Mouse (Mus musculus) heart, postnatal 4 days (tissue): ENCODE results near the gene Arid1b. TPM values are rescaled to one million over a fixed set of nuclear protein-coding genes. Genes with fewer than 3 reads are reported as not detected.
A peak's percentile ranks its signal among the peaks of the same experiment; 100 is the strongest.
"Not testable (repeated sequence)": the region's sequence is repeated elsewhere in the genome, so short reads cannot be mapped to it uniquely, and the experiment has no call there.

Experiments used
- DNase-seq: peaks from one replicate; pipeline ENCODE4 v3.0.0; 2021
- total RNA-seq, 2 experiments: library from RNA; stranded (reverse); gene quantifications; 2 replicates each; pipeline ENCODE4 v1.2.3; 2021

Arid1b gene
- total RNA-seq, 2 experiments from 2014 or later, result 40.5 to 41.6 TPM

- no peak for DNase-seq
These were observed 97.8 kb downstream of the Arid1b start for GRCm38 (mm10) chr17:5091934-5092333.

GRCm38 (mm10) chr17:5093343-5093742, 99.2 kb downstream of the Arid1b start:
- not testable (repeated sequence) for DNase-seq

GRCm38 (mm10) chr17:5094636-5095035, 100.5 kb downstream of the Arid1b start:
- no peak for DNase-seq

GRCm38 (mm10) chr17:5095741-5096140, 101.6 kb downstream of the Arid1b start:
- no peak for DNase-seq

- DNase-seq, result no peak
These were observed 102.9 kb downstream of the Arid1b start for GRCm38 (mm10) chr17:5097046-5097445.

- no peak for DNase-seq
These were observed 103.7 kb downstream of the Arid1b start for GRCm38 (mm10) chr17:5097545-5098475.

GRCm38 (mm10) chr17:5098727-5099126, 104.6 kb downstream of the Arid1b start:
- DNase-seq, result no peak

GRCm38 (mm10) chr17:5099238-5099637, 105.1 kb downstream of the Arid1b start:
- no peak for DNase-seq

- no peak for DNase-seq
These were observed 107.0 kb downstream of the Arid1b start for GRCm38 (mm10) chr17:5101157-5101556.

GRCm38 (mm10) chr17:5101887-5102286, 107.8 kb downstream of the Arid1b start:
- DNase-seq, result no peak

GRCm38 (mm10) chr17:5105746-5106145, 111.6 kb downstream of the Arid1b start:
- no peak for DNase-seq

- DNase-seq, result no peak
These were observed 112.4 kb downstream of the Arid1b start for GRCm38 (mm10) chr17:5106263-5107195.

GRCm38 (mm10) chr17:5107501-5107900, 113.4 kb downstream of the Arid1b start:
- no peak for DNase-seq

GRCm38 (mm10) chr17:5108022-5108421, 113.9 kb downstream of the Arid1b start:
- no peak for DNase-seq

GRCm38 (mm10) chr17:5108546-5109142, 114.5 kb downstream of the Arid1b start:
- no peak for DNase-seq

GRCm38 (mm10) chr17:5109343-5109742, 115.2 kb downstream of the Arid1b start:
- DNase-seq, result no peak

GRCm38 (mm10) chr17:5110159-5110558, 116.0 kb downstream of the Arid1b start:
- DNase-seq, result no peak

GRCm38 (mm10) chr17:5110981-5111380, 116.8 kb downstream of the Arid1b start:
- DNase-seq, result not testable (repeated sequence)

- no peak for DNase-seq
These were observed 118.0 kb downstream of the Arid1b start for GRCm38 (mm10) chr17:5112116-5112515.

GRCm38 (mm10) chr17:5115952-5116351, 121.8 kb downstream of the Arid1b start:
- peak; percentile 50 for DNase-seq

- DNase-seq, result no peak
These were observed 122.9 kb downstream of the Arid1b start for GRCm38 (mm10) chr17:5116990-5117389.

- no peak for DNase-seq
These were observed 124.0 kb downstream of the Arid1b start for GRCm38 (mm10) chr17:5118171-5118570.

GRCm38 (mm10) chr17:5124643-5125042, 130.5 kb downstream of the Arid1b start:
- no peak for DNase-seq
